31 mouse cellular contexts compared by ENCODE assay signal in the genomic region with DNA sequence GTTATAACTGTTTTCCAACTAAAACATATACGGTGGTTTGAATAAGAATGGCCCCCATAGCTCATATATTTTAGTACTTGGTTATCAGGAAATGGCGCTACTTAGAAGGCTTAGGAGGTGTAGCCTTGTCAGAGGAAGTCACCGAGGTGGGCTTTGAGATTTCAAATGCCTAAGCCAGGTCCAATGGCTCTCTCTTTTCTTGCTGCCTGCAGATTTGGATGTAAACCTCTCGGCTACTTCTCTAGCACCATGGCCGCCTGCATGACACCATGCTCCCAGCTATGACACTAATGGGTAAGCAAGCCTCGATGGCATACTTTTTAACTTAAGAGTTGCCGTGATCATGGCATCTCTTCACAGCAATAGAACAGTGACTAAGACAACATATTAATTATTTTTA.
"Had no signal": no experiment of that assay in that cellular context is flagged by ENCODE, and none has a peak within 500 bp of the region (broad histone marks: within the 10 kb centered on the region; RNA-seq: fewer than 3 reads in every experiment).

No protein-coding gene starts in this region.

- H3K4me3 ChIP-seq: limb, embryonic 10.5 days; limb, embryonic 12.5 days; limb, embryonic 13.5 days; limb, embryonic 15.5 days; liver, embryonic 12.5 days; liver, embryonic 13.5 days; liver, embryonic 15.5 days; lung, embryonic 15.5 days; megakaryocyte, embryonic 14.5 days; midbrain, embryonic 10.5 days; midbrain, embryonic 12.5 days; midbrain, embryonic 13.5 days; midbrain, embryonic 15.5 days; myocyte had no signal

- H3K9me3 ChIP-seq: limb, embryonic 10.5 days; limb, embryonic 12.5 days; limb, embryonic 13.5 days; limb, embryonic 15.5 days; liver, embryonic 12.5 days; liver, embryonic 13.5 days; liver, embryonic 15.5 days; lung, embryonic 15.5 days; midbrain, embryonic 10.5 days; midbrain, embryonic 12.5 days; midbrain, embryonic 13.5 days; midbrain, embryonic 15.5 days had no signal

- H3K9ac ChIP-seq: limb, embryonic 12.5 days; limb, embryonic 13.5 days; limb, embryonic 15.5 days; liver, embryonic 12.5 days; liver, embryonic 13.5 days; liver, embryonic 14.5 days; liver, embryonic 15.5 days; liver, postnatal 0 days; lung, embryonic 14.5 days; lung, embryonic 15.5 days; midbrain, embryonic 12.5 days; midbrain, embryonic 13.5 days; midbrain, embryonic 15.5 days had no signal

- H3K4me1 ChIP-seq: liver, embryonic 12.5 days; liver, embryonic 13.5 days; liver, embryonic 15.5 days; megakaryocyte, embryonic 14.5 days had no signal

- H3K36me3 ChIP-seq: limb, embryonic 10.5 days; limb, embryonic 12.5 days; limb, embryonic 13.5 days; limb, embryonic 15.5 days; liver, embryonic 12.5 days; liver, embryonic 13.5 days; liver, embryonic 15.5 days; lung, embryonic 15.5 days; midbrain, embryonic 10.5 days; midbrain, embryonic 12.5 days; midbrain, embryonic 13.5 days; midbrain, embryonic 15.5 days had no signal

- H3K27ac ChIP-seq: limb, embryonic 10.5 days; limb, embryonic 12.5 days; limb, embryonic 13.5 days; limb, embryonic 15.5 days; liver, embryonic 12.5 days; liver, embryonic 13.5 days; liver, embryonic 14.5 days; liver, embryonic 15.5 days; lung, embryonic 15.5 days; macrophage; midbrain, embryonic 10.5 days; midbrain, embryonic 12.5 days; midbrain, embryonic 13.5 days; midbrain, embryonic 15.5 days had no signal

- H3K27me3 ChIP-seq: limb, embryonic 12.5 days; limb, embryonic 13.5 days; limb, embryonic 15.5 days; liver, embryonic 12.5 days; liver, embryonic 13.5 days; liver, embryonic 15.5 days; lung, embryonic 15.5 days; megakaryocyte, embryonic 14.5 days; midbrain, embryonic 12.5 days; midbrain, embryonic 13.5 days; midbrain, embryonic 15.5 days had no signal

- ATAC-seq: liver, embryonic 12.5 days; liver, postnatal 0 days; lung, postnatal 0 days; midbrain, embryonic 13.5 days; midbrain, embryonic 15.5 days; midbrain, embryonic 16.5 days had no signal

- DNase-seq: left cerebral cortex, postnatal 4 days; liver; liver, embryonic 13.5 days; liver, postnatal 0 days; lung, adult 18-20 months; lung, adult 2 months; lung, embryonic 14.5 days; lung, postnatal 10 days; lung, postnatal 14 days; lung, postnatal 36 days; lung, postnatal 4 days; midbrain, embryonic 14.5 days had no signal

- H3K4me2 ChIP-seq: limb, embryonic 12.5 days; limb, embryonic 13.5 days; limb, embryonic 15.5 days; liver, embryonic 11.5 days; liver, embryonic 12.5 days; liver, embryonic 13.5 days; liver, embryonic 15.5 days; lung, embryonic 14.5 days; lung, embryonic 15.5 days; midbrain, embryonic 11.5 days; midbrain, embryonic 12.5 days; midbrain, embryonic 13.5 days; midbrain, embryonic 15.5 days had no signal
